Mouse (Mus musculus) liver, embryonic 14.5 days (tissue): ENCODE measurements around the gene Mgat2.

Experiments used
- CTCF ChIP-seq: IDR thresholded peaks from 2 replicates; pipeline ENCODE4 v1.5.1; 2016; ENCODE audit warnings: antibody characterized with exemption, low read depth, control low read depth
- EP300 ChIP-seq: IDR thresholded peaks from 2 replicates; pipeline ENCODE4 v1.6.1; 2016; ENCODE audit warnings: antibody characterized with exemption, low read depth

GRCm38 (mm10) chr12:69139201-69139600, 44.8 kb upstream of the Mgat2 start:
- TF ChIP-seq CTCF (no peak), EP300 (no peak)
